21 mouse cellular contexts compared by ENCODE assay signal in genomic region chr16:23454376-23454775, GRCm38 (mm10). TPM values are rescaled to one million over a fixed set of nuclear protein-coding genes. Genes with fewer than 3 reads are reported as not detected.
"Had no signal": no experiment of that assay in that cellular context is flagged by ENCODE, and none has a peak within 500 bp of the region (broad histone marks: within the 10 kb centered on the region; RNA-seq: fewer than 3 reads in every experiment).

No protein-coding gene starts in this region.

- ATAC-seq: lung, postnatal 0 days; midbrain, embryonic 13.5 days had no signal

- DNase-seq: kidney, adult 2 months; kidney, postnatal 14 days; lung, adult 2 months; lung, postnatal 36 days; retina, postnatal 1 day; right cerebral cortex, postnatal 4 days; spleen, adult 18-20 months; thymus, adult 18-20 months; thymus, postnatal 14 days had no signal

RNA-seq across cellular contexts. Expression of gene Rtp1, which starts 25.4 kb away (rescaled TPM):
- total RNA-seq: megakaryocyte progenitor cell, adult 5-6 weeks; neutrophil, adult 5-6 weeks had no signal
- polyA plus RNA-seq: kidney, embryonic 15.5 days; large intestine, adult 2 months; limb, embryonic 10.5 days; limb, embryonic 14.5 days; liver, embryonic 11.5 days; liver, embryonic 15.5 days; lung, adult 2 months; lung, postnatal 0 days; neural tube, embryonic 11.5 days; stomach, embryonic 14.5 days had no signal
